Mouse (Mus musculus): ENCODE results near the gene Serpina1c.
"Not testable (repeated sequence)": the region's sequence is repeated elsewhere in the genome, so short reads cannot be mapped to it uniquely, and the experiment has no call there.

Gene Serpina1c

DNA sequence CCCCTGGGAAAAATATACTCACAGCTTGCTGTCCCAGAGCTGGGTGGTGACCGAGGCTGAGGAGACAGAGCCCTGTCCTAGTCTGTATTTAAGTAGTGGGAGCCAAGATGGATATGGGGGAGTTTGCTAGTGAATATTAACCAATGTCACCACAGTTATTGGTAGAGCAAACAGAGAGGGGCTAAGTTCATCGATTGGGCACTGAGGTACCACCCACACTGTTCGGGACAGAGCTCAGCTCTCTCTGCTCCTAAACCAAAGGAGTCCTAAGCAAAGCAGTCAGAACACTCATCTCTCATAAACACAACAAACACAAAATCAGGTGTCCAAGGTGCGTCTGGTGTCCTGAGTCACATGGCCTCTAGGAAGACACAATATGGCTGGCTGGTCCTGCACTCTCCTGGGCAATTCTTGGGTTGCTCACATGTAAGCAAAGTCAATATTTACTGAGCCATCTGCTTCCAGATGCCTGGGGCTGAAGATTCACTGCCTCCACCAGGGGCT lies at the start of gene Serpina1c:
Gene Serpina1c (minus strand): TSS at position 51 of the 504 bp plus-strand sequence.
- not testable (repeated sequence) for DNase-seq

- not testable (repeated sequence) for DNase-seq
Measured at GRCm38 (mm10) chr12:103952972-103953371, 48.3 kb upstream of the Serpina1c start.

DNA sequence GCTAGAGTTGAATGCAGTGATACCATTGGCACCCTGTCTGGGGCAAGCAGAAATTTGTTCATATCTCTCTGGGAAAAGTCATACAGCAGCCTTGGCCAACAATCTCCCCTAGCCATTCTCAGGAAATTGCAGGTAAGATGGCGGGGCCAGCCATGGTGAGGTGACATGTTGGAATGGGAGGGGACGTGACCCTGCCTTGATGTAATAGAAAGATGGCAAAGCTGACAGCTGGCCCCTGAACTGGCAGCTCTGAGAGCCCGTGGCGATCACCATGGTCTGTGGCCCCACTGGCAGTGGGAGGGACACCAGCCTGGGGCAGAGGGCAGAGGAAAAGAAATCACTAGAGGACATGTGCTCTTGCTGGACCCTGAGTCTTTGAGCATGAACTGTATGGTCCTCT lies 41.6 kb upstream of the Serpina1c start:
- DNase-seq, result no peak

GRCm38 (mm10) chr12:103909181-103909580 lies 4.5 kb upstream of the Serpina1c start:
- not testable (repeated sequence) for DNase-seq

DNA sequence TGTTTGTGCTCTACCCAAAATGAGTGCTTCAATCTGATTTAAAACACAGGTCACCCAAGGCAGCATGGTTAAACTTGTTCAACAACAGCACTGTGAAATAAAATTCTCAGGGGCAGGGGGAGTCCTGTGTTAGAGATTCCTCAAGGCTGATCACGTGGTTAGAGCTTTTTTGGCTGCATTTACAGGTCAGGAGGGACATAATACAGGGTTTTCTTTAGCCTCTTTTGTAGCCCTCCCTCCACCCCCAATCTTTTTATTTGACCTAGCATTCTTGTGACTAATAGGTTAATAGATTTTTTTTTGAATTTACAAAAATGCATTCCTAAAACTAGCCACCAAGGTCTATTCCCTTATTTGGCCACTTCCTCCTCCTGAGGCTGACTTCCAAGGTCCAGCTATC lies 3.1 kb upstream of the Serpina1c start:
- DNase-seq, result not testable (repeated sequence)

DNA sequence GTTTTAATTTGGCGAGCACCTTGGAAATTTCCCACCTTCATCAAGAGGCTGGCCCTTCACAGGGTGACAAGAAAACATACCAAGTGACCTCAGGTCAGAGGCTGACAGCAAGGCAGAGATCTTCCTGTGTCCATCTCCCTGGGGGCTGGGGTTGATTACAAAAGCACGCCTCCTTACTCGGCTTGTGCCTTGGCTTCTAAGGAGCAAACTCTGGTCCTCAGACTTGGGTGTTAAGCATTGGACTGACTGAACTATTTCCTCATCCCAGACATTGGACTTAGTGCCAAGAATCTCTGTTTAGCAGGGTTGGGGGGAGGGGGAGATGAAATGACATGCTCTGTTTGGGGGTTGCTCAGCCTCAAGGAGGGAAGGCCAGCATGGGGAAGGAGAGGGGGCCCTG lies 2.8 kb downstream of the Serpina1c start:
- DNase-seq, result peak; percentile 11 to 28

- not testable (repeated sequence) for DNase-seq
Measured at GRCm38 (mm10) chr12:103866873-103867272, 37.8 kb downstream of the Serpina1c start.

- not testable (repeated sequence) for DNase-seq
Measured at GRCm38 (mm10) chr12:103863101-103863974, 41.3 kb downstream of the Serpina1c start, which contains the start of gene Serpina1a. Gene Serpina1a, minus strand, starts transcription at chr12:103863562.

GRCm38 (mm10) chr12:103860976-103861375 lies 43.7 kb downstream of the Serpina1c start:
- peak; percentile 4 to 17 for DNase-seq

GRCm38 (mm10) chr12:103860571-103860970 lies 44.1 kb downstream of the Serpina1c start:
- DNase-seq, result peak in 1 of 2 experiments; percentile 12

- peak in 1 of 2 experiments; percentile 4 for DNase-seq
Measured at GRCm38 (mm10) chr12:103859584-103859983, 45.1 kb downstream of the Serpina1c start.

DNA sequence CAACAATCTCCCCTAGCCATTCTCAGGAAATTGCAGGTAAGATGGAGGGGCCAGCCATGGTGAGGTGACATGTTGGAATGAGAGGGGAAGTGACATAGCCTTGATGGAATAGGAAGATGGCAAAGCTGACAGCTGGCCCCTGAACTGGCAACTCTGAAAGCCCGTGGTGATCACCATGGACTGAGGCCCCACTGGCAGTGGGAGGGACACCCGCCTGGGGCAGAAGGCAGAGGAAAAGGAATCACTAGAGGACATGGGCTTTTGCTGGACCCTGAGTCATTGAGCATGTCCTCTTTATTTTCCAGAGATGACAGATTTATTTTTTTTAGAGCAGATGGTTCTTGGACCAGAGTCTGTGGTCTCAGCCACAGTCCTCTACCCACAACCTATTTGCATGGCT lies 51.7 kb downstream of the Serpina1c start:
- DNase-seq, result not testable (repeated sequence)
